Mouse (Mus musculus) kidney, adult 18-20 months (tissue): ENCODE results near the gene Nlrc4.

Experiments
- DNase-seq: peaks from one replicate; pipeline ENCODE4 v3.0.0; 2021

Gene Nlrc4

GRCm38 (mm10) chr17:74424401-74425005 lies 34.4 kb downstream of the Nlrc4 start:
- DNase-seq = no peak

DNA sequence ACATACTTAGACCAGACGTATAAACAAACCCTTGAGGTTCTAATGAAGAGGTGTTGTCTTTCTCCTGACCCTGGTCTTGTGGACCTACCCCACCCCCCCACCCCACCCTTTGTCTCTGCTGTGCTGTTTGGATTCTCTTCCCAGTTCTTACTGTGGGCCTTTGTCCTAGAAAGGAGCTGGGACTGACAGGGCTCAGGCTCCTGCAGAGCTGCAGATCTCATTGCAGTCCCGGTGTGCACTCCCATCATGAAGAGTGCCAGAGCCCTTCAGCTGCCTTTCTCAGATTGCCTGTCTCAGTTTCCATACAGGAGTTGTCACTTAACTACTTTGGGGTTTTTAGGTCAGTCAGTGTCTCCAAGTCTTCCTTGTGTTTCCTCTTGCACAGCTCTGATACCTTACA lies 38.3 kb downstream of the Nlrc4 start:
- DNase-seq = no peak

DNA sequence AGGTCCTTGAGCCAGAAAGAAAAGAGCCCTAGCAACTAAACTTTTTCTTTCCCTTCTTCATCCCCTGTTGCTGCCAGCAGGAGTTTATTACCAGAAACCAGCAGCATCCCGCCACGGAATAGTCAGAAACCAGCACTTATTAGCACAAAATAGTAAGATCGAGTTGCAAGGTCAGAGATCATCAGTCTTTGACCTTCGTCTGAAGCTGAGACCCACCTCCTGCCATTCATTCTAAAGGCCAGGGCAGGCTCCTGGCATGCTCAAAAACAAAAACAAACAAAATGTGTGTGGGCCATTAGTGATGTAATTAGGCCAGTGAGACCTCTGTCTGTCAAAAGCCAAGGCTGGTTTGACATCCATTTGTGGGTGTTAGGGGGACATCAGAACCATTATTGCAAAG lies 40.8 kb downstream of the Nlrc4 start:
- no peak for DNase-seq

GRCm38 (mm10) chr17:74416841-74417360 lies 42.0 kb downstream of the Nlrc4 start:
- no peak for DNase-seq

GRCm38 (mm10) chr17:74414671-74415070 lies 44.3 kb downstream of the Nlrc4 start:
- no peak for DNase-seq

DNA sequence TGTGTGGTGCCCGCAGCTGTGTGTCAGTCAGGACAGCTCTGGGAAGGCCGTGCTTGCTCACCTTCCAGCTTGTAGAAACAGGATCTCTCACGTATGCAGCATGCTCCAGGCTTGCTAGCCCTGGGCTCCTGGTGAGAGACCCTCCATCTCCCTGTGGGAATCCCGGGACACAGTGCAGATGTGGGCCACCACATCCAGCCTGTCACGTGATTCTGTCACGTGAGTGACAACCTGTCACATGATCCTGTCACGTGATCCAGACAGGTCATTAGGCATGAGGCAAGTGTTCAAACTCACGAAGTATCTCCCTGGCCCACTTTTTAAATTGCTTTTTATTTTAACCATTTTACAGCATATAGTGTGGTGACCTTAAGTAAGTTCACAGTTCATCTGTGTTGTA lies 45.6 kb downstream of the Nlrc4 start:
- DNase-seq = no peak

- DNase-seq = no peak
Measured at GRCm38 (mm10) chr17:74409722-74410121, 49.2 kb downstream of the Nlrc4 start.

- no peak for DNase-seq
Measured at GRCm38 (mm10) chr17:74406487-74406886, 52.5 kb downstream of the Nlrc4 start.

- no peak for DNase-seq
Measured at GRCm38 (mm10) chr17:74402486-74403222, 56.3 kb downstream of the Nlrc4 start.

GRCm38 (mm10) chr17:74397173-74397572 lies 61.8 kb downstream of the Nlrc4 start:
- DNase-seq = no peak

DNA sequence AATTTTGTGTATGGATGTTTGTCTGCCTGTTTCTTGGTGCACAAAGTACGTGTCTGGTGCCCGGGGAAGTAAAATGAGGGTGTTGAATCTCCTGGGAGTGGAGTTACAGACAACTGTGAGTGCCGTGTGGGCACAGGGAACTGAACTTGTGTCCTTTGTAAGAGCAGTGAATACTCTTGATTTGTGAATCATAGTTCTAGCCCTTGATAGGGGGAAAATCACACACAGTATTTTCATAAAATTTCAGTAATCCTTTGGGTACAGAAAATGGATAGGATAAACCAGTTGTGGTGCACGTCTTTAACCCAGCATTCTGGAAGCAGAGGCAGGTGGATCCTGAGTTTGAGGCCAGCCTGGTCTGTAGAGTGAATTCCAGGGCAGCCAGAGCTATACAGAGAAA lies 62.2 kb downstream of the Nlrc4 start:
- no peak for DNase-seq

DNA sequence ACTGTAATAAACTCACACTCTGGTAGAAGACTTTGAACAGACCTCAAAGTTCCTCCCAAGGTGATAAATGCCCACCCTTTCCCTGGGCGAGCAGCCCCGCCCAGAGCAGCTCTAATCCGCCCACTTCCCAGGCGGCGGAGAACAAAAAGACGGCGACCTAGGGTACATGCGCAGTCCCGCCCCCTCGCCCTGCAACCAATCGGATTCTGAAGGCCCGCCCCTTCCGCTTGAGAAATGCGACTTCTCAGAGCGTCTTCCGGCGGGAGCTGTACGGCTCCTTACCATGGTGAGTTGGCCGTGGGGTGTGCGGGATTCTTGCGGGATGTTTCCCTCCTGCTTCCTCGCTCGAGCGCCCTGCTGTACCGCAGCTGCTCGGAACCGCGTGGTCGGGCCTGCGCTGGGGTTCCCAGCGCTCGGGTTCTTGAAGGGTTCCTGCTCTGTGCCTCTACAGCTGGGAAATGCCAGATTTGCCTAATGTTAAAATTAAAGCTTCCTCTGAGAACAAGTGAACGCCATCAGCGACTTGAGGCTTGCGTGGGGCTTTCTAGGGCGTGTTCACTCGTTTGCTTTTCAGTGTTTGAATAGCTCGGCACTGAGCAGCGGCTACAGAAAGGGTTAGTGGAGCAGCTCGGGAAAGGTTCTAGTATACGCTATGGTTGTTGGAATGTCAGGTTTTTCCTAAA lies 63.4 kb downstream of the Nlrc4 start, which contains the start of gene Slc30a6:
Gene Slc30a6 (plus strand): TSS at position 226 of the 683 bp plus-strand sequence.
- DNase-seq = peak; percentile 97

DNA sequence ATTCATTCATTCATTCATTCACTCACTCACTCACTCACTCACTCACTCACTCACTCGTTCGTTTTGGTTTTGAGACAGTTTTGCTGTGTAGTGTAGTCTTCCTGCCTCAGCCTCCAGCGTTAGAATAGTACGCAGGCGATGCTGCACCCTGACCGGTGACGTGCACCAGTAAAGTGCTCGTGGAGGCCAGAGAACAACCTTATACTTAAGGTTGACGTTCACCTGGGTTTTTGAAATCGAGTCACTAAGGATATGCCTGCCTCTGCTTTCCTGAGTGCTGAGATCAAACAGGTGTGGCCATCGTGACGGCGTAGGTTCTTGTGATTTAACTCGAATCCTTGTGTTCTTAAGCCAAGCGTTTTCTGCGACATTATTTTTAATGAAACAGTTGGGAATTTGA lies 64.1 kb downstream of the Nlrc4 start:
- DNase-seq = no peak

- no peak for DNase-seq
Measured at GRCm38 (mm10) chr17:74394381-74394780, 64.6 kb downstream of the Nlrc4 start.

DNA sequence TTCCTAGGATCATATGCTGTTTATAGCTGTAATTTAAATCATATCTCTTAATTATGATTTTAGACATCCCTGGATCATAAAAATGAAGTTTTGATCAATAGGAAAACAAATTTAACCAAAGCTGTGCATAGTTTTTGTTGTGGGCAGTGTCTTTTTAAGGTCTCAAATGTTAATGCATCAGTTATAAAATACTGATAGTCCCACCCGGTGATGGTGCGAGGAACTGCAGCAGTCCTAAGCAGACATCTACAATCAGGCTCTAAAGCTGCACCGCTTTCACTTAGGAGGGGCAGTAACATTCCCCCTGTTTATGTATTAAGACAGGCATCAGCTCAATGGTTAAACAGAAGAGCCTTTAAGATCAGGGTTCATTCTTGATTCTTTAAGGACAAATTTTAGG lies 69.1 kb downstream of the Nlrc4 start:
- DNase-seq = no peak

GRCm38 (mm10) chr17:74386657-74387056 lies 72.3 kb downstream of the Nlrc4 start:
- no peak for DNase-seq

GRCm38 (mm10) chr17:74376916-74377315 lies 82.0 kb downstream of the Nlrc4 start:
- DNase-seq = no peak
